Mouse (Mus musculus) bone marrow, adult 2 months (tissue): ENCODE data around the gene Pitpnm3. TPM values are rescaled to one million over a fixed set of nuclear protein-coding genes. Genes with fewer than 3 reads are reported as not detected.

Experiments used
- H3K27ac ChIP-seq: fragments of 200-500 bp; 2 replicates; pipeline ENCODE4 v1.5.1; 2012; ENCODE audit warnings: low read depth, mild to moderate bottlenecking, control low read depth, inconsistent platforms, low read length; ENCODE audit not compliant: control insufficient read depth, poor library complexity, insufficient read depth
- H3K4me1 ChIP-seq: fragments of 200-500 bp; 2 replicates; pipeline ENCODE4 v1.6.1; 2011; ENCODE audit warnings: low read length; ENCODE audit not compliant: control insufficient read depth, insufficient read depth
- H3K4me3 ChIP-seq: fragments of 200-500 bp; replicated peaks from 2 replicates; pipeline ENCODE3; 2011; ENCODE audit warnings: mild to moderate bottlenecking, low read depth, low read length, control low read depth; ENCODE audit not compliant: control insufficient read depth
- CTCF ChIP-seq: fragments of 200-500 bp; IDR thresholded peaks from 2 replicates; pipeline ENCODE4 v1.5.1; 2011; ENCODE audit warnings: low read length, control low read depth; ENCODE audit not compliant: control insufficient read depth, insufficient read depth
- POLR2A ChIP-seq: fragments of 200-500 bp; IDR thresholded peaks from 2 replicates; pipeline ENCODE4 v1.6.1; 2011; ENCODE audit warnings: low read depth, mild to moderate bottlenecking, control low read depth, low read length, borderline replicate concordance; ENCODE audit not compliant: control insufficient read depth
- WGBS: fragments of 180-500 bp; shearing (Covaris S2); methylation state at CpG from one replicate; pipeline ENCODE4 v1.1.7; 2018; 5-methylcytosine and 5-hydroxymethylcytosine counted together
- polyA plus RNA-seq: library from polyadenylated mRNA; stranded (reverse); fragments of >200 nt; gene quantifications from 2 replicates; pipeline ENCODE4 v1.2.4, GENCODE M21; 2011; ENCODE audit warnings: low replicate concordance; ENCODE audit not compliant: missing spikeins, insufficient read depth, insufficient read length

Gene Pitpnm3
- polyA plus RNA-seq, 1 experiment: not detected

DNA sequence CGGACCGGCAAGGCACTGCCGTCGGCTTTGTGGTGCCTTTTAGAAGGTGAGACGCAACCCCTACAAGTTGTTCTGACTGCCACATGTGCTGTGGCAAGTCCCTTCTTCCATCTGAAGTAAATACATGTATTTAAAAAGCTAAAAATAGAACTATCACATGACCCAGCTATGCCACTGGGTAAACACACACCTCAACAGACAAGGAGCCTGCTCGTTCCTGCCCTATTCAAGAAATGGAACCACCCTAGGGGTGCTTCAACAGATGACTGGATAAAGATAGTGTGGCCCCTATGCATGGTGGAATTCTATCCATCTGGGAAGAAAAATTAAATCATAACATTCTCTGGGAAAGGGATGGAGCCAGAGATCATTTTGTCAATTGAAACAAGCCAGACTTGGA, 112.8 kb downstream of the Pitpnm3 start:
- TF ChIP-seq CTCF: no peak
- no peak for TF ChIP-seq POLR2A
- H3K4me1 ChIP-seq: no peaks in the 10 kb centered on the region
- H3K27ac ChIP-seq: no peak overlapping the region
- 80% methylated on average over 6 of the region's 6 CpGs for WGBS
- H3K4me3 ChIP-seq: no peak overlapping the region

DNA sequence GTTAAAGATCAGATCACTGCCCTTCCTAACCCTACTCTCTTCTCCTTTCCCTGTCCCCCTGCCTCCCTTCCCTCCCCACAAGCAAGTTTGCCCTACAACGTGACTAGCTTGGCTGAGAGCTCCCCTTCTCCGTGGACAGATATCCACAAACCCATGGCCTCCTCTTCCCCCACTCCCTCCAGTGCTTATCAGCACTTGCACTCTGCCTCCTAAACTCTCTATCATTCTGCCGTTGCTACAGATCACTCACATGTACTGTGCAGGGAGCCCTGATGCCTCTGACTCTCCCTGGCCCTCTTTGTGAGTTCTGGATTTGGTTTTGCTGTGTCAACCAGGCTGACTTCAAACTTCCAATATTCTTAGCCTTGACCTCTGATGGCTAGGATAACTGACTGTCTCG, 114.6 kb downstream of the Pitpnm3 start:
- Histone ChIP-seq H3K27ac (no peak overlapping the region), H3K4me3 (no peak overlapping the region), H3K4me1 (no peaks in the 10 kb centered on the region)
- TF ChIP-seq CTCF: no peak
- TF ChIP-seq POLR2A: no peak
- WGBS: 61% methylated on average over 4 of the region's 4 CpGs

DNA sequence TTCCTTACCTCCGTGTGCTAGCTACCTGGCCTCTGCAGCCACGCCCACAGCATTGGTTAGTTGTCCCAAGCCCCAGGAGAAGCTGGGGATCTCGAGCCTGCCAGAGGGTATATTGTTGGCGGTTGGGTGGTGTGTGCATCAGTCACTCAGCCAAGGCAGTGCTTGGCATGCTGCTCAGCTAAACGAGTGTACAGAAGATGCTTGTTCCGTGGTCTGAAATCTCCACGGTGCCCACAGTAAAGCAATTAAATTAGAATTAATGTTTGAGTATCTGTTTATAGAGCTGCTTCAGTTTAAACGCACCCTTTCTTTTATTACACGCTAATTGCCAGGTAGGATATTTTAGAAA, 118.4 kb downstream of the Pitpnm3 start:
- H3K4me1 ChIP-seq: no peaks in the 10 kb centered on the region
- 75% methylated on average over 9 of the region's 9 CpGs for WGBS
- H3K4me3 ChIP-seq: no peak overlapping the region
- TF ChIP-seq CTCF: no peak
- no peak overlapping the region for H3K27ac ChIP-seq

DNA sequence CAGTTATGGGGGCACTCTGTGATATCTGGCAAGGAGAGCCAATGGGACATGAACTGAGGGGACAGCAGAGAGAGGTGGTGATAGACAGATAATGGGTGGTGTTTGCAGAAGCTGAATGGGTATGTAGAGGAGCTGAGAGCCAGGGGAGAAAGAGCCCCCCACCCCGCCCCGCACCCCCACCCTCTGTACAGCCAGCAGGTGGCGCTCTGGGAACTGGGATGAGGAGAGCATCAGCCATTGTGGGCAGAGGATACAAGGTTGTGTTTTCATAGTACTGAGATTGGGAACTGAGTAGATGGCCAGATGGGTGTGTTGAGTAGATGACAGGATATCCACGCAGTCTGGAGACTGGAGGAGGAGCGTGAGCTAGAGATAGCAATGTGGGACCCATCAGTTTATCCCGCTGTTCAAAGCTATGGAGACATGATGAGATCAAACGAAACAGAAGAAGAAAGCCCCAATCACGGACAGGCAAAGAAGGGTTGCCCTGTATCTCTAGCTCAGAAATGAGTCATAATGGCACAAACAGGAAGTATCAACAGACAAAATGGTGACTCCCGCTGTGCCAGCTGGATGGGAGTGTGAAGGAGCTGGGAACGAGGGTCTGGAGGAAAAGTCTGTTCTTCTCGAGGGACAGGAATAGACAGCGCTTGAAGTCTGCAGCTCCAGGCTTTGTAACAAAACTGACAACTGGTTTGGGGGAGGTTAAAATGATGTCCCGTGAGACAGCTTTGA, 118.9 kb downstream of the Pitpnm3 start:
- no peaks in the 10 kb centered on the region for H3K4me1 ChIP-seq
- WGBS: 75% methylated on average over 13 of the region's 13 CpGs
- no peak for TF ChIP-seq CTCF
- TF ChIP-seq POLR2A: no peak
- H3K4me3 ChIP-seq: no peak overlapping the region
- no peak overlapping the region for H3K27ac ChIP-seq

DNA sequence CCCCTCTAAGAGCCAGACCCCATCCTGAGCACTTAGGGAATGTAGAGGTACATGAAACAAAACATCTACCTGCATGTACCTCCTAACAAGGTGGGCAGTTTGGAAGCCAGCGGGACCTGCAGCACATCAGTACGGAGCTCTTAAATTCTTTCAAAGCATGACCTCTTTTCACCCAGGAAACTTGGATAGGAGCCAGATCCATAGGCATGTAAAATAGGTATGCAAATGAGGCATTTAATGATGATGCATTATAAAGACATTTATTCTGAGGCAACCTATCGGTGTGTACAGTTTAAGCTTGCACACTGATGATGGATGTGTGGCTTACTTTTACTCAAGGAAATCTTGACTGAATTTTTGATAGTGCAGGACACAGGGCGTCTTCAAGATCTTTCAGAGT, 120.9 kb downstream of the Pitpnm3 start:
- Histone ChIP-seq H3K4me3 (no peak overlapping the region), H3K27ac (no peak overlapping the region), H3K4me1 (no peaks in the 10 kb centered on the region)
- 83% methylated on average over 4 of the region's 4 CpGs for WGBS
- TF ChIP-seq POLR2A: no peak
- TF ChIP-seq CTCF: no peak

DNA sequence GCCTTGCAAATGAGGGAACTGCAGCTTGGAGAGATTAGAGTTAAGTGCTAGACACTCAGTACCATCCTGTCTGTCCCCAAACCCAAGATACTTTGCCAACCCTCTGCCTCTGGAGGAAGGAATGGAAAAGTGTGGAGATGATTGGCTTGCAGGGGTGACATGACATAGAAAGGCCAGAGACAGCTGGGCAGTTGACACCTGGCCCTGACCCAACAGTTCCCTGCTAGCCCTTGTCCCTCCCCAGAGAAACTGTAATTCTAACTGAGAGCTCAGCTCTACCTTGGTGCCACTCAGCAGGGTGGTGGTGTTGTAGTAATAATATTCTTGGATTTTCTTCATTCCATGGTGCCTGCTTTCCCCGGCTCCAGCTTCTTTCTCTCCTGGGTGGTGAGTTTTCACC, 123.6 kb downstream of the Pitpnm3 start:
- no peaks in the 10 kb centered on the region for H3K4me1 ChIP-seq
- no peak overlapping the region for H3K27ac ChIP-seq
- TF ChIP-seq POLR2A (no peak), CTCF (no peak)
- no peak overlapping the region for H3K4me3 ChIP-seq
- 64% methylated on average over 1 of the region's 1 CpGs for WGBS

DNA sequence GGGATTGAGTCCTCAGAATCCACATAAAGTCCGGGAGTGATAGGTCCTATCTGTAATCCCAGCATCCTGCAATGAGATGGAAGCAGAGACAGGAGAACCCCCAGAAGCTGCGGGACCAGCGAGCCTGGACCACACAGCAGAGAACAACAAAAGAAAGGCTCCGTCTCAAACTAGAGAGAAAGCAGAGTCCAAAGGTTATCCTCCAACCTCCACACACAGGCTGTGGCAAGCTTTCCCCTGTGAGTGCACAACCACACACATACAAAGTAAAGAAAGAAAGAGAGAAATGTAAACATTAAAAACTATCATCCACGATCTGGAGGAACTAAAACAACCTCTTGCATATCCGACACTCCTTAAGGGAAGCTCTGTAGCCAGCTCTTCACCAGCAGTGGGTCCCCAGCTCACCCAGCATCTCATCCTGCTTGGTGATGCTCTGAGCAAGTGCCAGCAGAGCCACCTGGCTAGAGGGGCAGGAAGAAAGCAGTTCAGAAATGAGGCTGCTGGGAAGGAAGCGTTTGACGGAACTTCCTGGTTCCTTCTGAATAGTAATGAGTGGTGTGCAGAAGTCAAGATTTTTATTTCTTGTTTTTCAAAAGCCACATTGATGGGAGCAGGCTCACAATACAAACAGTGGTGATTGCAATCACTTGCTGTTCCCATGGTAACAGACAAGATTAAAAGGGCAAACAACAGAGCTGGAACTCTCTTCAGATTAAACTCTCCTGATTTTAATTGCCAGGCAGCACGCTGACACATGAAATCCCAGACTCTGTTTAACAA, 124.4 kb downstream of the Pitpnm3 start:
- H3K27ac ChIP-seq: no peak overlapping the region
- H3K4me3 ChIP-seq: no peak overlapping the region
- H3K4me1 ChIP-seq: no peaks in the 10 kb centered on the region
- WGBS: 42% methylated on average over 9 of the region's 9 CpGs
- TF ChIP-seq CTCF (no peak), POLR2A (no peak)

DNA sequence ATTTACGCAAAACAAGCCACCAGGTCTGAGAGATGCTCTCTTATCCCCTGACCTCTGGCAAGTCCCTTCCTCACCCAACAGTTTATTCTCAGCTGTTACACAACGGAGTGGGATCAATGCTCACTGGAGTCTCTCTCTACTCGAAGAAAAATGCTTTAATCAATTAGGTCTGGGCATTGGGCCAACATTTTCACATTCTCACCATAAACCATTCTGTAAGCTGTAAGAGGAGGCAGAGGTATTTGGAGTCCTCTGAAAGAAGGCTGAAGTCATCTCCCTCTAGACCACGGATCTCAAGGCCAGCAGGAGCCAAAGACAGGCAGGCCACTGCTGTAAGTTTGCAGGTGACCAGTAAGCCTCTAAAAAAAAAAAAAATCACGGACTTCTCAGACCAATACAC, 125.2 kb downstream of the Pitpnm3 start:
- no peak for TF ChIP-seq CTCF
- no peak for TF ChIP-seq POLR2A
- no peaks in the 10 kb centered on the region for H3K4me1 ChIP-seq

More for the DNA sequence above, 125.2 kb downstream of the Pitpnm3 start:
- no peak overlapping the region for H3K27ac ChIP-seq
- no peak overlapping the region for H3K4me3 ChIP-seq
- 57% methylated on average over 5 of the region's 5 CpGs for WGBS
